Mouse (Mus musculus) stomach, postnatal 0 days (tissue): ENCODE results near the gene Rasip1.

Experiments
- CTCF ChIP-seq: IDR thresholded peaks from 2 replicates; pipeline ENCODE4 v1.5.1; 2016; ENCODE audit warnings: antibody characterized with exemption, low read depth, mild to moderate bottlenecking, moderate library complexity
- EP300 ChIP-seq: optimal IDR thresholded peaks from 2 replicates; pipeline ENCODE3; 2016; ENCODE audit warnings: antibody characterized with exemption

DNA sequence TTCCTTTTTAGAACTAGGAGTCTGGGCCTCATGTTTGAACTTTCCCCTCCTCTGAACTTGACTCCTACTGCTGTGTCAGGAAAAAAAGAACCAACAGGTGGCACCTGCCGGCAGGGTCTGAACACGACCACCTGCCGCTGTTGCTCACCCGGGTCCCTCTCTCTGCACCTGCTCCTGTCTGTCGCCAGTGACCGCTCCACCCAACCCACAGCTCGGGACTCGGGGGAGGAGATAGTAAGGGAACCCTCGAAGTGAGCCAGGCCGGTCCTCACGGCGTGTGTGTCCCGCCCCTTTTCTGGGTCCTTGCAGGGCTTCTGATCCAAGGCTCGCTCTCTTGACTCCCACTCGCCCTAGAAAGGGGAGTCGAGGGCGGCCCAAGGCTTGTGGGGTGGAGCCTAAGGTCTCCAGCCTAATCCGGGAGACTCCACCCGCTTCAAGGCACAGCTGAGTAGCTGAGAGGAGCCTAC is 12.3 kb downstream of the Rasip1 start, which contains the start of gene Mamstr:
- TF ChIP-seq CTCF (no peak), EP300 (no peak)
